Mouse (Mus musculus) MN1 (cell line): Measurements from ENCODE around the gene Olfr574.

Experiments
- DNase-seq: peaks from one replicate; pipeline ENCODE4 v3.0.0-alpha.2; 2016; ENCODE audit warnings: low spot score

Gene Olfr574

GRCm38 (mm10) chr7:102948167-102948566 is at the start of gene Olfr574:
Gene Olfr574, plus strand, starts transcription at chr7:102948467.
- no peak for DNase-seq

DNA sequence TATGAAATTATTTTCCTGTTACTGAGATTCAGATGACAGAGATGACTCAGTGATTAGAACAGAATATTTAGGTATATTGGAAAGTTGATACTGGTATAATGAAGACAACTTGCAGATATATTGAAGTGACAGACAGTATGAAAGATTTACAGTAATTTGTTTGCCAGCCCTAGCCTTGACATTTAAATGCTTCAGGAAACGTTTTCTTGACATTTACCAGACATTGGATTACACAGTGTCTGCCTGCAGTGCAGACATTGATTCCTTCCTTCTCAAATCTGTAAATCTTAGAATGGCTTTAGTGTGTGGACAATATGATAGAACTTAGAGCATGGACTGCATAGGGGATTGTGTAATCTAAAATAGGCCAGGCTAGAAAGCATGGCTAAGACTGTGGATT is 33.0 kb upstream of the Olfr574 start:
- peak; percentile 87 for DNase-seq

- DNase-seq = no peak
Observed at GRCm38 (mm10) chr7:102916405-102916804, 31.9 kb upstream of the Olfr574 start.

DNA sequence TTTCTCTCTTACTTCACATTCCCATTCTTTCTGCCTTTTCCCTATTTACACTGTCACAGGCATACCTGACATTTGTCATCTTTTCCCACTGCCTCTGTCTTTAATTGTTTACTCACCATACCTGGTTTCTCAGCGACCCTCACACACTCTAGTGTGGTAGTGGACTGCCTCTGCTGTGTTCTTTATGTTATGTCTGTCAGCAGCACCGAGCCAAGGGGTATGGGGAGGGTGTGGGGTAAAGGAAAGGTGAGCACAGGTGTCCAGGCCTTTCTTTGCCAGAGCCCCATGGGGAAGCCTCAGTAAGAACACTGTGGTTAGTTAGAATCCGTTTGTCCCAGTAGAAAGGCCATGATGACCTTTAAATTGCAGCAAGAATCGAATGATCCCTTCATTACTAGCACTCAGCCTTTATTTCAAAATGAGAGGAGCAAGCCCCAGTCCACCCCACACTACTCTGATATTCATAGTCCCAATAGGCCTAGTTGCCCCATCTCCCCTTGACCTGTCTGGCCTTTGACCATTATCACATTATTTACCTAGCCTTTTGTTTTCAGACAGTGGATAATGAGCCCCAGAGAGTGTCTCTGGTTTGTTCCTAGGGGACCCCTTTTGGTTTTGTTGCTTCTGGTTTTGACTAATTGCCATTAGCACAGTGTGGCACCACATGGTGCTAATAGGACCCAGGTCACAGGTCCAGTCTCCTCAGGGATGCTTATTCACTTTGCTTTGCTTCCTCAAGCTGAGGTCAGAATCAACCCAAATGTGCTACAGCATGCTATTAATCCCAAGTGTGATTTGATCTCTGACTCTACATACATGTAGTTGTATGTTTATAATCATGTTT is 31.0 kb upstream of the Olfr574 start, which contains the start of gene Olfr571:
Olfr571 (minus strand) TSS at position 505 of the 844 bp plus-strand sequence.
- no peak for DNase-seq

DNA sequence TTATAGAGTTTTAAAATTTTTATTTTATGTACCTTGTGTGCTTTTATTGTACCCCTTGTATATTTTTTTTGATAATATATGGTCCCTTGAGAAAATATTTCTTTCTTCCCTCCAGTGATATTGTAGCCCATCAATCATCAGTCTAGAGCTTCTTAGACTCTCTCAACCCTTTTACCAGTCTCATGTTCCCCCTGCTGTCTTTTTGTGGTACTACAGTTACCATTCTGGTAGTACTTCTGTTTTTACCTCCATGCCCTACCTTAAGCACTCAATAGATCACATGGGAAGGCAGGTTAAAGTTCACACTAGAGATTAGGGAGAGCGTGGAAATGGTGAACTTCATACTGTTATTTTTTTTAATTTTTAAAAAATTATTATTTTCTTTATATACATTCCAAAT is 28.6 kb upstream of the Olfr574 start:
- DNase-seq = peak; percentile 80

- no peak for DNase-seq
Observed at GRCm38 (mm10) chr7:102924109-102924508, 24.2 kb upstream of the Olfr574 start, which contains the start of gene Olfr572. Gene Olfr572, plus strand, starts transcription at chr7:102924409.

DNA sequence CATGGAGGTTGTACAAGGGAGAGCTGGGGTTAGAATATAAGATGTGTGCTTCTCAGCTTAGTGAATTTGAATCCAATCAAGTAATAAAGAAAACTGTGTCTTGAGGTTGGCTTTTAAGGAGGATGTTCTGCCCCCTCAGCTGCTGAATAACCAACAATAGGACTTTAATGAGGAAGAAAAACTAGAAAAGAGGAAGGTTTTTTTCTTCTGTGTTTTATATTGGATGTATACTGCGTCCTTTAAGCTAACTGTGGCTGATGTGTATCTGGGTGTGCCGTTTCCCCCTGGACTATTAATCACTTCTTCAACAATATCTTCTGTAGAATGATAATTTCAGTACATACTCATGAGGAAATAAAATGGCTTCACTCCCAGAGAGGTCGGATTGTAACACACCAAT is 21.2 kb upstream of the Olfr574 start:
- no peak for DNase-seq

DNA sequence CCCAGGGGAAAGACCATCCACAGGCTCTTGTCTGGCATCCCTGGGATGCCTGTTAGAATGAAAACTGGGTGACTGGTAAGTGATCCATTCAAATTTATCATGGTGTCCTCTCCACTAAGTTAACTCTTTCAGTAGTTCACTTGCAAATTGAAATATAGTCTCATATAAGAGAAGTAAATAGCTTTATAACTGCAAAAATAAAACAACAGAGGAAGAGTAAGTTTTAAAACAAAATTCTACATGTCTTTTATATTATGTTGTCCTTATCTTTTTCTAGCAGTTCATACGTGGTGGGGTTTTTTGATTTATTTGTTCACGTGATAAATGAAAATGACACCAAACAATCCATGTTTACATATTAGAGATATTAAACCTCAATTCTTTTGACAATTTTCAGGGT is 5.8 kb upstream of the Olfr574 start, which contains the start of gene Olfr573-ps1:
Olfr573-ps1 (minus strand) TSS at position 101 of the 400 bp plus-strand sequence.
- DNase-seq = no peak

DNA sequence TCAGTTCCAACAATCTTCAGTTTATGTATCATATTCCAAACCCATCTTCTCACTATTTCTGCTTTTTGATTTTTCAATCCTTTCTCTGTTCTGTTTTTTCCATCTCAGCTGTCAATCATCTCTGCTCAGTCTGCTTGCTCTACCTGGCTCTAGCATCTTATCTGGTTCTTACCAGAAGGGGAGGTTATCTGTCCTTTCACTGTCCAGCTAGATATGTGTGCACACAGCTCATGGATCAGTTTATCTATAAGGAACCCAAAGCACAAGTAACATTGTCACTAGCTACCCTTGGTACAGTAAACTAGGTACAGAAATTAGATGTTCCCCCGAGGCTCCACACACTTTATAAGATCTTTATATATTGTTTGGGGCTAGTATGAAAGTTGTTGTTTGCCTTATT is 4.8 kb upstream of the Olfr574 start:
- no peak for DNase-seq

GRCm38 (mm10) chr7:102950732-102951131 is 2.5 kb downstream of the Olfr574 start:
- DNase-seq = no peak

GRCm38 (mm10) chr7:102958137-102958536 is 9.9 kb downstream of the Olfr574 start:
- DNase-seq = no peak

- no peak for DNase-seq
Observed at GRCm38 (mm10) chr7:102958593-102958992, 10.3 kb downstream of the Olfr574 start, which contains the start of gene Olfr575. Gene Olfr575, minus strand, starts transcription at chr7:102958775.

GRCm38 (mm10) chr7:102962360-102962759 is 14.1 kb downstream of the Olfr574 start, which contains the start of gene Olfr576:
Gene Olfr576, plus strand, starts transcription at chr7:102962660.
- DNase-seq = no peak

- no peak for DNase-seq
Observed at GRCm38 (mm10) chr7:102974399-102974798, 26.1 kb downstream of the Olfr574 start.

DNA sequence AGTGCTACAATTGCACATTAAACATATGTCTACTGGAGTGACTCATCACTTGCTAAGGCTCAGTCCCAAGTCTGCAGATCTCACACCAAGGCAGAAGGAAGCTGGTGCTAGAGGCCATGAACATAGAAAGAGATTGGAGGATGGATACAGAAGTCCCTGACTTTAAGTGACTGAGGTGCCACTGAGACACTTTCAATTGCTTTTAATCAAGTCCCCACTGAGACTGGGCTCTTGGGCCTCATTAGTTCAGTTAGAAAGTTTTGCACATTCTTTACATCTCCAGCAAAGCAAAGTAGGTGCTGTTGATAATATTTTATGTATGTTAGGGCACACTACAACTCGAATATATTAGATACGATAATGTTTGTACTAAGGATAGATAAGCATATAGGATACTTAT is 27.6 kb downstream of the Olfr574 start, which contains the start of gene Olfr577:
Olfr577 (minus strand) TSS at position 101 of the 400 bp plus-strand sequence.
- DNase-seq = no peak

DNA sequence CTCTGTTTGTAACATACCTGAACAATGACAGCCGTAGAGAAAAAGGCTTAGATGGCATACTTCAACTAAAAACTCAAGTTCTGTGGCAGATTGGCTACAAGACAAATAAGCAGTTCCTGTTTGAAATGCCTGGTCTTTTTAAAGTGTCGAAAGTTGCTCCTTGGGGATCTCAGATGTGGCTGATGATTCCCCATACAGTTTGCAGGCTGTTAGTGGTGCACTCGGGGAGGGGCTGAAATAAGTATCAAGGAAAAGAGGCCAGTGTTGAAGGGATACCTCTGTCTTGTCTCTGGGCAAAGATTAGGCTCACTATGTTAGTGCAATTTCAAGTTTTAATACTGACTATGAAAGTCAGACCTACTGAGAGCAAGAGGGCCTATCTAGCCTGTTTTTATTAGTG is 41.0 kb downstream of the Olfr574 start, which contains the start of gene Olfr578:
Olfr578 (minus strand) TSS at position 101 of the 400 bp plus-strand sequence.
- DNase-seq = no peak
